Mouse (Mus musculus): ENCODE results near the gene Hist1h2an.

DNA sequence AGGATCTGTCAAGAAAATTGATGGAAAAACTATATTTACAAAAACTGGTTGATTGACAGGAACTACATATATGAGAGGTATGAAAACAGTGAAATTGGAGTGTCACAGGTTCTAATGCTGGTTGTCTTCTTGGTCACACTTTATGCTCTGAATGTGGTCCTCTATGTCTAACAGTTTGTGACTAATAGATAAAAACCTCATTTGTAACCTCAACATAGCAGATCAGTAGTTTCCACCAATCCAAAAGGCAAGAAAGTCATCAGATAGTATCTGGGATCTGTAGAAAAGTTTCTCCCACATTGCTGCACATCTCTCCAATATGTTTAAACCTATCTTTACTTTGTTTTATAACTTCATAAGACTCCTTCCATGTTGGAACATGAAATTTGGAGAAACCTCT is 35.6 kb downstream of the Hist1h2an start:
- no peak for TF ChIP-seq CTCF (IDR thresholded peaks at IDR 0.05; ENCODE audit: control insufficient read depth, insufficient read depth, low read length)
- TF ChIP-seq POLR2A (IDR thresholded peaks at IDR 0.05; ENCODE audit: borderline replicate concordance, control insufficient read depth, low read depth, low read length), result no peak
